Mouse (Mus musculus) adrenal gland, postnatal 4 days (tissue): ENCODE measurements around the gene Kcnn1. TPM values are rescaled to one million over a fixed set of nuclear protein-coding genes. Genes with fewer than 3 reads are reported as not detected.
"Not testable (repeated sequence)": the region's sequence is repeated elsewhere in the genome, so short reads cannot be mapped to it uniquely, and the experiment has no call there.

ENCODE experiments used
- DNase-seq, 2 experiments: peaks; one replicate each; pipeline ENCODE4 v3.0.0; 2021 to 2022; ENCODE audit warnings: low spot score in 2 of 2, mixed read lengths in 2 of 2
- total RNA-seq, 2 experiments: library from RNA; stranded (reverse); gene quantifications; 2 replicates each; pipeline ENCODE4 v1.2.3; 2021

The Kcnn1 gene
- total RNA-seq, 2 experiments from 2014 or later, result 1.4 to 2.1 TPM

GRCm38 (mm10) chr8:70843214-70843773, 19.8 kb downstream of the Kcnn1 start:
- no peak for DNase-seq

GRCm38 (mm10) chr8:70842484-70842883, 20.6 kb downstream of the Kcnn1 start:
- DNase-seq, result no peak

GRCm38 (mm10) chr8:70841147-70842072, 21.6 kb downstream of the Kcnn1 start:
- DNase-seq, result peak; percentile 83 to 86

GRCm38 (mm10) chr8:70840590-70840989, 22.5 kb downstream of the Kcnn1 start:
- no peak for DNase-seq

- peak; percentile 80 to 98 for DNase-seq
Measured at GRCm38 (mm10) chr8:70839408-70840351, 23.4 kb downstream of the Kcnn1 start, which contains the start of gene Arrdc2. Gene Arrdc2 (minus strand): TSS chr8:70839720.

GRCm38 (mm10) chr8:70838654-70839407, 24.2 kb downstream of the Kcnn1 start:
- no peak for DNase-seq

GRCm38 (mm10) chr8:70836666-70837065, 26.4 kb downstream of the Kcnn1 start:
- DNase-seq, result no peak

GRCm38 (mm10) chr8:70834071-70834470, 29.0 kb downstream of the Kcnn1 start:
- no peak for DNase-seq

GRCm38 (mm10) chr8:70833520-70833919, 29.5 kb downstream of the Kcnn1 start:
- DNase-seq, result no peak

- DNase-seq, result no peak
Measured at GRCm38 (mm10) chr8:70833018-70833482, 30.0 kb downstream of the Kcnn1 start.

- DNase-seq, result no peak
Measured at GRCm38 (mm10) chr8:70832371-70832770, 30.7 kb downstream of the Kcnn1 start.

- no peak for DNase-seq
Measured at GRCm38 (mm10) chr8:70831517-70831916, 31.5 kb downstream of the Kcnn1 start.

- no peak for DNase-seq
Measured at GRCm38 (mm10) chr8:70827796-70828195, 35.3 kb downstream of the Kcnn1 start.

- no peak for DNase-seq
Measured at GRCm38 (mm10) chr8:70827010-70827409, 36.0 kb downstream of the Kcnn1 start.

- no peak for DNase-seq
Measured at GRCm38 (mm10) chr8:70825816-70826215, 37.2 kb downstream of the Kcnn1 start.

GRCm38 (mm10) chr8:70823802-70824201, 39.3 kb downstream of the Kcnn1 start:
- no peak for DNase-seq

- not testable (repeated sequence) for DNase-seq
Measured at GRCm38 (mm10) chr8:70822594-70822993, 40.5 kb downstream of the Kcnn1 start.

GRCm38 (mm10) chr8:70821992-70822391, 41.1 kb downstream of the Kcnn1 start:
- no peak for DNase-seq

GRCm38 (mm10) chr8:70821399-70821962, 41.6 kb downstream of the Kcnn1 start:
- DNase-seq, result peak in 1 of 2 experiments; percentile 37
